Mouse (Mus musculus) midbrain, embryonic 10.5 days (tissue): ENCODE measurements around the gene Eif4a1. TPM values are rescaled to one million over a fixed set of nuclear protein-coding genes. Genes with fewer than 3 reads are reported as not detected.

Experiments used
- DNase-seq: peaks from one replicate; pipeline ENCODE4 v3.0.0-alpha.2; 2017; ENCODE audit warnings: low spot score
- H3K27ac ChIP-seq: fragments of 300-500 bp; sonication (generic); replicated peaks from 2 replicates; pipeline ENCODE4 v1.5.1; 2016; ENCODE audit warnings: mild to moderate bottlenecking
- H3K27me3 ChIP-seq: fragments of 300-500 bp; sonication (generic); 2 replicates; pipeline ENCODE4 v1.6.1; 2016; ENCODE audit warnings: low read depth, mild to moderate bottlenecking; ENCODE audit not compliant: poor library complexity, severe bottlenecking
- H3K36me3 ChIP-seq: fragments of 300-500 bp; sonication (generic); 2 replicates; pipeline ENCODE4 v1.6.1; 2016; ENCODE audit warnings: mild to moderate bottlenecking, moderate library complexity
- H3K4me1 ChIP-seq: fragments of 300-500 bp; sonication (generic); 2 replicates; pipeline ENCODE4 v1.6.1; 2016
- H3K4me3 ChIP-seq: fragments of 300-500 bp; sonication (generic); 2 replicates; pipeline ENCODE4 v1.5.1; 2016; ENCODE audit warnings: mild to moderate bottlenecking, moderate library complexity
- H3K9me3 ChIP-seq: fragments of 300-500 bp; sonication (generic); replicated peaks from 2 replicates; pipeline ENCODE4 v1.6.1; 2016; ENCODE audit warnings: mild to moderate bottlenecking
- WGBS: fragments of 180-500 bp; shearing (Covaris S2); methylation state at CpG from one replicate; pipeline ENCODE4 v1.1.7; 2016; 5-methylcytosine and 5-hydroxymethylcytosine counted together
- polyA plus RNA-seq: library from polyadenylated mRNA; unstranded; fragments of >200 nt; fragmentation: Nextera tagmentation; extraction: Ambion mirVana; gene quantifications from 2 replicates; pipeline ENCODE4 v1.2.1, GENCODE M21; 2016

The Eif4a1 gene
- polyA plus RNA-seq, 1 experiment from 2014 or later: 716 TPM

- Histone ChIP-seq H3K9me3 (no peaks in the 10 kb centered on the region), H3K27me3 (peaks cover 13% of the 10 kb centered on the region; the same call in 1 of the 2 replicates), H3K4me1 (peaks cover 14% of the 10 kb centered on the region), H3K27ac (peak overlapping the region; percentile 87; the same call in 1 of the 2 replicates), H3K4me3 (peak overlapping the region; percentile 68), H3K36me3 (no peaks in the 10 kb centered on the region)
- WGBS: 29% methylated on average over 6 of the region's 6 CpGs
- DNase-seq: no peak
These were observed 22.8 kb upstream of the Eif4a1 start for GRCm38 (mm10) chr11:69695046-69695360.

- H3K36me3 ChIP-seq: no peaks in the 10 kb centered on the region
- peaks cover 13% of the 10 kb centered on the region; the same call in 1 of the 2 replicates for H3K27me3 ChIP-seq
- 60% methylated on average over 11 of the region's 11 CpGs for WGBS
- DNase-seq: no peak
- peaks cover 14% of the 10 kb centered on the region for H3K4me1 ChIP-seq
- H3K4me3 ChIP-seq: no peak overlapping the region
- H3K27ac ChIP-seq: no peak overlapping the region
- H3K9me3 ChIP-seq: no peaks in the 10 kb centered on the region
These were observed 21.3 kb upstream of the Eif4a1 start for GRCm38 (mm10) chr11:69693421-69693965.

- Histone ChIP-seq H3K27me3 (peaks cover 13% of the 10 kb centered on the region; the same call in 1 of the 2 replicates), H3K9me3 (no peaks in the 10 kb centered on the region), H3K4me1 (peaks cover 14% of the 10 kb centered on the region), H3K36me3 (no peaks in the 10 kb centered on the region), H3K4me3 (no peak overlapping the region), H3K27ac (no peak overlapping the region)
- DNase-seq: no peak
- WGBS: 90% methylated on average over 6 of the region's 6 CpGs
These were observed 20.6 kb upstream of the Eif4a1 start for GRCm38 (mm10) chr11:69692863-69693262.

GRCm38 (mm10) chr11:69692196-69692811, 20.1 kb upstream of the Eif4a1 start:
- H3K9me3 ChIP-seq: no peaks in the 10 kb centered on the region
- peaks cover 14% of the 10 kb centered on the region for H3K4me1 ChIP-seq
- WGBS: 86% methylated on average over 9 of the region's 9 CpGs
- H3K36me3 ChIP-seq: no peaks in the 10 kb centered on the region
- H3K27me3 ChIP-seq: peaks cover 13% of the 10 kb centered on the region; the same call in 1 of the 2 replicates
- DNase-seq: no peak
- no peak overlapping the region for H3K27ac ChIP-seq
- H3K4me3 ChIP-seq: no peak overlapping the region

- peaks cover 24% of the 10 kb centered on the region for H3K4me1 ChIP-seq
- 100% methylated on average over 1 of the region's 1 CpGs for WGBS
- H3K27me3 ChIP-seq: peaks cover 20% of the 10 kb centered on the region; the same call in 1 of the 2 replicates
- DNase-seq: no peak
- H3K27ac ChIP-seq: peak overlapping the region; percentile 23; the same call in 1 of the 2 replicates
- no peaks in the 10 kb centered on the region for H3K36me3 ChIP-seq
- H3K4me3 ChIP-seq: no peak overlapping the region
- no peaks in the 10 kb centered on the region for H3K9me3 ChIP-seq
These were observed 17.7 kb upstream of the Eif4a1 start for GRCm38 (mm10) chr11:69689891-69690290.

- Histone ChIP-seq H3K4me3 (peak overlapping the region; percentile 12; the same call in 1 of the 2 replicates), H3K27ac (no peak overlapping the region)
- 58% methylated on average over 5 of the region's 5 CpGs for WGBS
These were observed 14.8 kb upstream of the Eif4a1 start for GRCm38 (mm10) chr11:69687061-69687460.

GRCm38 (mm10) chr11:69686377-69686776, 14.2 kb upstream of the Eif4a1 start:
- WGBS: 14% methylated on average over 4 of the region's 4 CpGs
- H3K9me3 ChIP-seq: no peaks in the 10 kb centered on the region
- H3K4me3 ChIP-seq: no peak overlapping the region
- no peak overlapping the region; the same call in 1 of the 2 replicates for H3K27ac ChIP-seq
- no peaks in the 10 kb centered on the region for H3K36me3 ChIP-seq
- peaks cover 40% of the 10 kb centered on the region for H3K4me1 ChIP-seq
- peaks cover 25% of the 10 kb centered on the region for H3K27me3 ChIP-seq
- DNase-seq: no peak

More at GRCm38 (mm10) chr11:69687061-69687460, 14.8 kb upstream of the Eif4a1 start:
- H3K4me1 ChIP-seq: peaks cover 36% of the 10 kb centered on the region
- H3K9me3 ChIP-seq: no peaks in the 10 kb centered on the region
- peaks cover 25% of the 10 kb centered on the region for H3K27me3 ChIP-seq
- DNase-seq: no peak
- H3K36me3 ChIP-seq: no peaks in the 10 kb centered on the region

- H3K27me3 ChIP-seq: peaks cover 25% of the 10 kb centered on the region
- peaks cover 48% of the 10 kb centered on the region for H3K4me1 ChIP-seq
- DNase-seq: no peak
- H3K27ac ChIP-seq: peak within 1 kb of the TSS; percentile 30; the same call in 1 of the 2 replicates
- WGBS: 66% methylated on average over 10 of the region's 10 CpGs
- H3K4me3 ChIP-seq: 0 out of 2 replicates have a peak within 1 kb of the TSS, but pooled peaks have one; percentile 8
- H3K9me3 ChIP-seq: no peaks in the 10 kb centered on the region
- no peaks in the 10 kb centered on the region for H3K36me3 ChIP-seq
These were observed 13.4 kb upstream of the Eif4a1 start, which contains the start of gene Tnfsf13 for GRCm38 (mm10) chr11:69685526-69686148. Gene Tnfsf13, minus strand, starts transcription at chr11:69685784.

GRCm38 (mm10) chr11:69684936-69685335, 12.7 kb upstream of the Eif4a1 start:
- DNase-seq: no peak
- H3K4me3 ChIP-seq: 0 out of 2 replicates have a peak overlapping the region, but pooled peaks have one; percentile 8
- H3K36me3 ChIP-seq: peaks cover 7% of the 10 kb centered on the region
- 81% methylated on average over 6 of the region's 6 CpGs for WGBS
- H3K27ac ChIP-seq: 0 out of 2 replicates have a peak overlapping the region, but pooled peaks have one; percentile 30
- H3K4me1 ChIP-seq: peaks cover 55% of the 10 kb centered on the region
- no peaks in the 10 kb centered on the region for H3K9me3 ChIP-seq
- peaks cover 25% of the 10 kb centered on the region for H3K27me3 ChIP-seq

- no peak for DNase-seq
- H3K27ac ChIP-seq: 0 out of 2 replicates have a peak overlapping the region, but pooled peaks have one; percentile 81
- no peaks in the 10 kb centered on the region for H3K9me3 ChIP-seq
- H3K4me1 ChIP-seq: peaks cover 59% of the 10 kb centered on the region
- WGBS: 80% methylated on average over 12 of the region's 12 CpGs
- peaks cover 13% of the 10 kb centered on the region for H3K36me3 ChIP-seq
- no peak overlapping the region for H3K4me3 ChIP-seq
- peaks cover 25% of the 10 kb centered on the region for H3K27me3 ChIP-seq
These were observed 12.0 kb upstream of the Eif4a1 start for GRCm38 (mm10) chr11:69684128-69684745.

GRCm38 (mm10) chr11:69683576-69683975, 11.4 kb upstream of the Eif4a1 start:
- DNase-seq: no peak
- H3K4me1 ChIP-seq: peaks cover 59% of the 10 kb centered on the region
- H3K27ac ChIP-seq: peak overlapping the region; percentile 81
- peaks cover 20% of the 10 kb centered on the region for H3K36me3 ChIP-seq
- H3K4me3 ChIP-seq: no peak overlapping the region
- peaks cover 25% of the 10 kb centered on the region for H3K27me3 ChIP-seq
- no peaks in the 10 kb centered on the region for H3K9me3 ChIP-seq
- WGBS: 80% methylated on average over 7 of the region's 7 CpGs

- Histone ChIP-seq H3K27ac (peak overlapping the region; percentile 81), H3K4me3 (peak overlapping the region; percentile 73)
- whole genome bisulfite sequencing: 30% methylated on average over 12 of the region's 12 CpGs
These were observed 10.8 kb upstream of the Eif4a1 start for GRCm38 (mm10) chr11:69682840-69683533.

More at GRCm38 (mm10) chr11:69682840-69683533, 10.8 kb upstream of the Eif4a1 start:
- DNase-seq: peak; percentile 89
- Histone ChIP-seq H3K27me3 (peaks cover 25% of the 10 kb centered on the region), H3K4me1 (peaks cover 59% of the 10 kb centered on the region), H3K9me3 (no peaks in the 10 kb centered on the region), H3K36me3 (peaks cover 26% of the 10 kb centered on the region)
